Mouse (Mus musculus): Measurements from ENCODE around the gene Srxn1. TPM values are rescaled to one million over a fixed set of nuclear protein-coding genes. Genes with fewer than 3 reads are reported as not detected.

Gene Srxn1
- polyA plus RNA-seq, 1 experiment: 50.3 TPM

- H3K4me3 ChIP-seq (ENCODE audit: control insufficient read depth, insufficient read depth, low read length): no peak overlapping the region
- no peak for DNase-seq
- H3K36me3 ChIP-seq (ENCODE audit: control insufficient read depth, insufficient read depth, low read length): no peaks in the 10 kb centered on the region
- H3K27me3 ChIP-seq (ENCODE audit: control insufficient read depth, insufficient read depth, low read length): no peaks in the 10 kb centered on the region
- no peaks in the 10 kb centered on the region for H3K4me1 ChIP-seq (replicated peaks; ENCODE audit: control insufficient read depth, insufficient read depth, low read length)
- TF ChIP-seq CTCF (IDR thresholded peaks at IDR 0.05; ENCODE audit: borderline replicate concordance, control insufficient read depth, extremely low read depth, insufficient read depth, low read length, poor library complexity) (no peak), POLR2A (IDR thresholded peaks at IDR 0.05; ENCODE audit: control insufficient read depth, extremely low read depth, insufficient read depth, low read length, poor library complexity) (no peak)
- H3K27ac ChIP-seq (ENCODE audit: control insufficient read depth, insufficient read depth, low read length): no peak overlapping the region
- WGBS: 83% methylated on average over 2 of the region's 2 CpGs
Measured at GRCm38 (mm10) chr2:152069941-152070340, 35.4 kb upstream of the Srxn1 start.

- no peak for DNase-seq
- Histone ChIP-seq H3K27me3 (ENCODE audit: control insufficient read depth, insufficient read depth, low read length) (no peaks in the 10 kb centered on the region), H3K4me1 (replicated peaks; ENCODE audit: control insufficient read depth, insufficient read depth, low read length) (no peaks in the 10 kb centered on the region), H3K36me3 (ENCODE audit: control insufficient read depth, insufficient read depth, low read length) (no peaks in the 10 kb centered on the region), H3K27ac (ENCODE audit: control insufficient read depth, insufficient read depth, low read length) (no peak overlapping the region), H3K4me3 (ENCODE audit: control insufficient read depth, insufficient read depth, low read length) (no peak overlapping the region)
- WGBS: 71% methylated on average over 2 of the region's 2 CpGs
- no peak for TF ChIP-seq POLR2A (IDR thresholded peaks at IDR 0.05; ENCODE audit: control insufficient read depth, extremely low read depth, insufficient read depth, low read length, poor library complexity)
- no peak for TF ChIP-seq CTCF (IDR thresholded peaks at IDR 0.05; ENCODE audit: borderline replicate concordance, control insufficient read depth, extremely low read depth, insufficient read depth, low read length, poor library complexity)
Measured at GRCm38 (mm10) chr2:152074521-152074920, 30.8 kb upstream of the Srxn1 start.

GRCm38 (mm10) chr2:152075294-152075889 is 29.9 kb upstream of the Srxn1 start:
- no peak for DNase-seq
- no peaks in the 10 kb centered on the region for H3K36me3 ChIP-seq (ENCODE audit: control insufficient read depth, insufficient read depth, low read length)
- peaks cover under 1% of the 10 kb centered on the region; the same call in 1 of the 2 replicates for H3K27me3 ChIP-seq (ENCODE audit: control insufficient read depth, insufficient read depth, low read length)
- H3K4me3 ChIP-seq (ENCODE audit: control insufficient read depth, insufficient read depth, low read length): no peak overlapping the region
- no peaks in the 10 kb centered on the region for H3K4me1 ChIP-seq (replicated peaks; ENCODE audit: control insufficient read depth, insufficient read depth, low read length)
- WGBS: 53% methylated on average over 9 of the region's 9 CpGs
- TF ChIP-seq POLR2A (IDR thresholded peaks at IDR 0.05; ENCODE audit: control insufficient read depth, extremely low read depth, insufficient read depth, low read length, poor library complexity) (no peak), CTCF (IDR thresholded peaks at IDR 0.05; ENCODE audit: borderline replicate concordance, control insufficient read depth, extremely low read depth, insufficient read depth, low read length, poor library complexity) (no peak)
- no peak overlapping the region for H3K27ac ChIP-seq (ENCODE audit: control insufficient read depth, insufficient read depth, low read length)

- WGBS: 71% methylated on average over 3 of the region's 3 CpGs
- TF ChIP-seq POLR2A (IDR thresholded peaks at IDR 0.05; ENCODE audit: control insufficient read depth, extremely low read depth, insufficient read depth, low read length, poor library complexity) (no peak), CTCF (IDR thresholded peaks at IDR 0.05; ENCODE audit: borderline replicate concordance, control insufficient read depth, extremely low read depth, insufficient read depth, low read length, poor library complexity) (no peak)
- H3K4me3 ChIP-seq (ENCODE audit: control insufficient read depth, insufficient read depth, low read length): no peak overlapping the region
- no peak for DNase-seq
- H3K4me1 ChIP-seq (replicated peaks; ENCODE audit: control insufficient read depth, insufficient read depth, low read length): peaks cover 4% of the 10 kb centered on the region; the same call in 1 of the 2 replicates
- peaks cover 15% of the 10 kb centered on the region; the same call in 1 of the 2 replicates for H3K27me3 ChIP-seq (ENCODE audit: control insufficient read depth, insufficient read depth, low read length)
- H3K36me3 ChIP-seq (ENCODE audit: control insufficient read depth, insufficient read depth, low read length): no peaks in the 10 kb centered on the region
- H3K27ac ChIP-seq (ENCODE audit: control insufficient read depth, insufficient read depth, low read length): no peak overlapping the region
Measured at GRCm38 (mm10) chr2:152077337-152077736, 28.0 kb upstream of the Srxn1 start.

- whole genome bisulfite sequencing: 2% methylated on average over 23 of the region's 24 CpGs
- Histone ChIP-seq H3K4me1 (replicated peaks; ENCODE audit: control insufficient read depth, insufficient read depth, low read length) (peaks cover 4% of the 10 kb centered on the region; the same call in 1 of the 2 replicates), H3K36me3 (ENCODE audit: control insufficient read depth, insufficient read depth, low read length) (no peaks in the 10 kb centered on the region), H3K27ac (ENCODE audit: control insufficient read depth, insufficient read depth, low read length) (no peak within 1 kb of the TSS), H3K27me3 (ENCODE audit: control insufficient read depth, insufficient read depth, low read length) (peaks cover 15% of the 10 kb centered on the region; the same call in 1 of the 2 replicates), H3K4me3 (ENCODE audit: control insufficient read depth, insufficient read depth, low read length) (no peak within 1 kb of the TSS)
- TF ChIP-seq POLR2A (IDR thresholded peaks at IDR 0.05; ENCODE audit: control insufficient read depth, extremely low read depth, insufficient read depth, low read length, poor library complexity) (no peak), CTCF (IDR thresholded peaks at IDR 0.05; ENCODE audit: borderline replicate concordance, control insufficient read depth, extremely low read depth, insufficient read depth, low read length, poor library complexity) (no peak)
- DNase-seq: no peak
Measured at GRCm38 (mm10) chr2:152080685-152081541, 24.4 kb upstream of the Srxn1 start, which contains the start of gene Scrt2. Gene Scrt2 (plus strand): TSS chr2:152081529.

GRCm38 (mm10) chr2:152081641-152082448 is 23.5 kb upstream of the Srxn1 start:
- WGBS: 2% methylated on average over 79 of the region's 81 CpGs
- no peaks in the 10 kb centered on the region for H3K36me3 ChIP-seq (ENCODE audit: control insufficient read depth, insufficient read depth, low read length)
- peak; percentile 73 for DNase-seq
- H3K27me3 ChIP-seq (ENCODE audit: control insufficient read depth, insufficient read depth, low read length): peaks cover 15% of the 10 kb centered on the region; the same call in 1 of the 2 replicates
- no peak overlapping the region for H3K27ac ChIP-seq (ENCODE audit: control insufficient read depth, insufficient read depth, low read length)
- TF ChIP-seq POLR2A (IDR thresholded peaks at IDR 0.05; ENCODE audit: control insufficient read depth, extremely low read depth, insufficient read depth, low read length, poor library complexity): no peak
- no peak for TF ChIP-seq CTCF (IDR thresholded peaks at IDR 0.05; ENCODE audit: borderline replicate concordance, control insufficient read depth, extremely low read depth, insufficient read depth, low read length, poor library complexity)
- H3K4me1 ChIP-seq (replicated peaks; ENCODE audit: control insufficient read depth, insufficient read depth, low read length): peaks cover 4% of the 10 kb centered on the region; the same call in 1 of the 2 replicates
- no peak overlapping the region for H3K4me3 ChIP-seq (ENCODE audit: control insufficient read depth, insufficient read depth, low read length)

Measured in thymus, adult 2 months (tissue).